Mouse (Mus musculus): ENCODE results near the gene H2al1k.
"Not testable (repeated sequence)": the region's sequence is repeated elsewhere in the genome, so short reads cannot be mapped to it uniquely, and the experiment has no call there.

H2al1k gene

GRCm38 (mm10) chrX:9350327-9350726 is at the start of gene H2al1k:
H2al1k (plus strand) TSS chrX:9350627.
- in situ Hi-C loops (cut with MboI): not testable (repeated sequence)

- in situ Hi-C loops (cut with MboI): no loop called here
Observed at GRCm38 (mm10) chrX:9302791-9303190, 47.6 kb upstream of the H2al1k start.

DNA sequence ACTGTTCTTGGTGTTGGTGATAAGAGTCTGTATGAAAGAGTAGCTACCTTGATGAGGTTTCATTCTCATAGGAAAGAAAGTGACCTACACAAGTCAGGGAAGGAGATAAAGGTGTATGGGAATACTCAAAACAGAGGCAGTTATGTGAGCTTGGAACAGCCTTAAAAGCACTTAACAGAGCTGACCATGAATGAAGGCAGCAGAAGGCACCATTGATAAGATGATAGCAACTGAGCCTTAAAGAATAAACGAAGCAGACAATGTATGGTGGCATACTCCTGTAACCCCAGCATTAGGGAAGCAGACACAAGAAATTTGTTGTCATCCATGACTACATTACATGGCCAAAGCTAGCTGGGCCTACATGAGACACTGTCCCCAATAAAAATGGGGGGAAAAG is 47.0 kb upstream of the H2al1k start:
- in situ Hi-C loops (cut with MboI): no loop called here

- in situ Hi-C loops (cut with MboI): not testable (repeated sequence)
Observed at GRCm38 (mm10) chrX:9316457-9316856, 34.0 kb upstream of the H2al1k start.

DNA sequence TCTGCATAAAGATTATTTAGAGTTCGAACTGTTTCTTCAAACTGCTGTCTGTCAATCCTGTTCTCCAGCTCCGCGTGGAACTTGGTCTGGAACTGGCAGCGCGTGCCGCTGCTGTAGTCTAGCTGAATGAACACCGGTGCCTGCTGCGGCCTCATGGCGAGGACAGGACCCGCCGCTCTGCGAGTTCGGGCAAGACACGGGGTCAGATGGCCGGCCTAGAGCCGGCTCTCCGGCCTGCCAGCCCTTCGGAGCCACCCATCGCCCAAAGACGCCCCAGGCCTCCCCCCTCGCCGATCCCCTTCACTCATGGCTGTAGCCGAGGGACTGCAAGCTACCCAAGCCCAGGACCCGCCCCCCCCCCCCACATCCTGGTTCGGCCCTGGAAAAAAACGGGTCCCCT is 22.5 kb upstream of the H2al1k start:
- in situ Hi-C loops (cut with MboI): not testable (repeated sequence)

GRCm38 (mm10) chrX:9332366-9332962 is 18.0 kb upstream of the H2al1k start:
- in situ Hi-C loops (cut with MboI): not testable (repeated sequence)

- in situ Hi-C loops (cut with MboI): not testable (repeated sequence)
Observed at GRCm38 (mm10) chrX:9333035-9333434, 17.4 kb upstream of the H2al1k start.

GRCm38 (mm10) chrX:9334996-9335395 is 15.4 kb upstream of the H2al1k start:
- in situ Hi-C loops (cut with MboI): not testable (repeated sequence)

DNA sequence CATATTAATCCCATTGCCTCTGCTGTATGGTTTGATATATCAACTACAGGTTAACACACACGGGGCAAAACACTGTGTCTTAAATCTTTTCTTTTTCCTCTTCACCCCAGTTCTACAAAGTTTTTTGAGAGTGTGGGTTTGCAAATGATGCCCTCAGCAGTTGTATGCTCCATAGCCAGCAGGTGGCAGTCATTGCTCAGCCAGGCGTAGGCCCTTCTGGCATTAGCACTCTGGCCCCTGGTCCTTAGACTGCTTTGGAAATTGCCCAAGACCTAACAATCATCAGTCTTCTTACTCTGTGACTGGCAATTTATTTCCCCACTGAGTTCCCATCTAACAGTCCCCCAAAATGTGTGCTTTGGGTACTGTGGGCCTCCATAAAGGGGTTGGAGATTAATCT is 23.6 kb downstream of the H2al1k start:
- in situ Hi-C loops (cut with MboI): not testable (repeated sequence)

DNA sequence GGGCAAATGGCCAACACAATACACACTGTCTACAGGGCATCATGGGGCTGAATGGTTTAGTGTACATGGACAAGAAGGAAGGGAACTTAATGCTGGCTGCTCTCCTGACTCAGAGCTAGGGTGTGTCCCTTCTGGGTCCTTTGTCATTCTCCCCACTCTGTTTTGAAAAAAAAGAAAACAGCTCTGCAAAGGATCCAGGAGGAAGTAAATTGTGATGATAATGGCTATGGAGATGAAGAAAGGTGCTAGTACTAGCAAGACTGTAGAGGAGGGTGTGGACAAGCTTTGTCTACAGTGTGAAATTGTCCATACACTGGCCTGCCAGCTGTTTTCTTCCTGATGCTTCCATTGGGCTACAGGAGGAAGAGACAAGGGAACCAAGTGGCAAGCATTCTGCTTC is 25.5 kb downstream of the H2al1k start:
- in situ Hi-C loops (cut with MboI): not testable (repeated sequence)

All from mature B cell (primary cell).